10 mouse cellular contexts compared by ENCODE assay signal in the genomic region with DNA sequence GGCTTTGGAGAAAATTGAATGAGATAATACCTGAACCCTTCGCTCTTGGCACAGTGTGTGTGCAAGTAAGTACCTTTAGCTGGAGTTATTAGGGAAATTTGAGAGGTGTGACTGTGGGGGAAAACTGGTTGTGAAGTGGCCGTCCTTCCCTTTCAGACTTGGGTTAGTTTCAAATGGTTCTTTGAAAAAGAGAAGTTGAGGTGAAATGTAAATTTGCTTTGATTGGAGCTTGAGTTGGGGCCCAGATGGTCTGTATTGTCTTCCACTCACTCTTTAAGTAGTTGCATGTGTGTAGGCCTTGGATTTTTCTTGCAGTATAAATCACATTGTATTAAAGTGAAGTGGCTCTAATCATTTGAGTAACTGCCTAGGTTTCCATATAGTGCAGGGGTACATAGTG. TPM values are rescaled to one million over a fixed set of nuclear protein-coding genes. Genes with fewer than 3 reads are reported as not detected.
A peak's percentile ranks its signal among the peaks of the same experiment; 100 is the strongest.
DNase-seq lines count a peak whose midpoint lies in the region; ATAC-seq and TF ChIP-seq lines count a peak whose summit lies in the region.
"Had no signal": no experiment of that assay in that cellular context is flagged by ENCODE, and none has a peak within 500 bp of the region (broad histone marks: within the 10 kb centered on the region; RNA-seq: fewer than 3 reads in every experiment).

No protein-coding gene starts in this region.

- no peak for TF ChIP-seq CTCF in gastrocnemius, adult 2 months (IDR thresholded peaks at IDR 0.05)
- TF ChIP-seq CTCF in midbrain, postnatal 0 days (IDR thresholded peaks at IDR 0.05), result no peak

- H3K9ac ChIP-seq in midbrain, embryonic 16.5 days (ENCODE audit: low read depth, low read length), result no peak overlapping the region
- H3K9ac ChIP-seq in forebrain, embryonic 15.5 days (replicated peaks), result no peak overlapping the region
- H3K9ac ChIP-seq in midbrain, postnatal 0 days (replicated peaks; ENCODE audit: low read length, poor library complexity, severe bottlenecking), result no peak overlapping the region

- intact Hi-C loops in gastrocnemius, adult 2 months (cut with DNase I), result no loop called here

- no peaks in the 10 kb centered on the region for H3K27me3 ChIP-seq in midbrain, embryonic 10.5 days (ENCODE audit: low read depth, poor library complexity, severe bottlenecking)
- H3K27me3 ChIP-seq in midbrain, embryonic 16.5 days (ENCODE audit: control insufficient read depth, insufficient read depth, low read depth, low read length), result no peaks in the 10 kb centered on the region
- H3K27me3 ChIP-seq in forebrain, embryonic 15.5 days, result no peaks in the 10 kb centered on the region
- H3K27me3 ChIP-seq in midbrain, postnatal 0 days (ENCODE audit: insufficient read depth, low read length), result no peaks in the 10 kb centered on the region

- no peak overlapping the region; the same call in 1 of the 2 replicates for H3K4me2 ChIP-seq in midbrain, embryonic 16.5 days (ENCODE audit: low read length)
- 0 out of 2 replicates have a peak overlapping the region, but pooled peaks have one; percentile 69 for H3K4me2 ChIP-seq in forebrain, embryonic 15.5 days (replicated peaks)
- peak overlapping the region; percentile 24; the same call in 1 of the 2 replicates for H3K4me2 ChIP-seq in midbrain, postnatal 0 days (ENCODE audit: low read depth, low read length, poor library complexity, severe bottlenecking)

- peaks cover 41% of the 10 kb centered on the region for H3K36me3 ChIP-seq in midbrain, embryonic 10.5 days
- no peaks in the 10 kb centered on the region for H3K36me3 ChIP-seq in midbrain, embryonic 16.5 days (ENCODE audit: control insufficient read depth, insufficient read depth, low read length)
- H3K36me3 ChIP-seq in forebrain, embryonic 15.5 days, result no peaks in the 10 kb centered on the region
- H3K36me3 ChIP-seq in midbrain, postnatal 0 days (ENCODE audit: insufficient read depth, low read length), result no peaks in the 10 kb centered on the region

- no peaks in the 10 kb centered on the region for H3K9me3 ChIP-seq in midbrain, embryonic 10.5 days (replicated peaks)
- H3K9me3 ChIP-seq in midbrain, embryonic 16.5 days (replicated peaks; ENCODE audit: control insufficient read depth, low read length, poor library complexity, severe bottlenecking), result no peaks in the 10 kb centered on the region
- H3K9me3 ChIP-seq in forebrain, embryonic 15.5 days, result no peaks in the 10 kb centered on the region
- no peaks in the 10 kb centered on the region for H3K9me3 ChIP-seq in midbrain, postnatal 0 days (ENCODE audit: low read length)

- no peak for DNase-seq in gastrocnemius, adult 2 months
- no peak for DNase-seq in gastrocnemius, postnatal 4 days (ENCODE audit: low spot score in 2 of 2)
- no peak for DNase-seq in midbrain, embryonic 10.5 days (ENCODE audit: low spot score)
- no peak for DNase-seq in midbrain, postnatal 0 days (ENCODE audit: low spot score)
- no peak for DNase-seq in layer of hippocampus, adult 9-11 months
- no peak for DNase-seq in right cerebral cortex, postnatal 4 days
- DNase-seq: gastrocnemius, postnatal 36 days; kidney, postnatal 25 days had no signal

- no peak for ATAC-seq in midbrain, embryonic 16.5 days
- no peak for ATAC-seq in forebrain, embryonic 15.5 days (replicated peaks)
- no peak for ATAC-seq in midbrain, postnatal 0 days (ENCODE audit: low FRiP score)

- whole genome bisulfite sequencing in midbrain, embryonic 10.5 days, result 83% methylated on average over 2 of the region's 2 CpGs
- WGBS in midbrain, embryonic 16.5 days, result 79% methylated on average over 2 of the region's 2 CpGs
- WGBS in forebrain, embryonic 15.5 days, result 64% methylated on average over 2 of the region's 2 CpGs
- WGBS in midbrain, postnatal 0 days, result 86% methylated on average over 2 of the region's 2 CpGs

- peak overlapping the region; percentile 4; the same call in 1 of the 2 replicates for H3K27ac ChIP-seq in gastrocnemius, adult 2 months
- H3K27ac ChIP-seq in midbrain, embryonic 10.5 days (replicated peaks), result no peak overlapping the region
- H3K27ac ChIP-seq in midbrain, embryonic 16.5 days (ENCODE audit: low read length), result no peak overlapping the region
- no peak overlapping the region for H3K27ac ChIP-seq in forebrain, embryonic 15.5 days (replicated peaks)
- no peak overlapping the region for H3K27ac ChIP-seq in midbrain, postnatal 0 days (ENCODE audit: low read depth, low read length)

- H3K4me1 ChIP-seq in midbrain, embryonic 10.5 days, result peaks cover 32% of the 10 kb centered on the region
- peaks cover 37% of the 10 kb centered on the region for H3K4me1 ChIP-seq in midbrain, embryonic 16.5 days (ENCODE audit: control insufficient read depth, insufficient read depth, low read length)
- peaks cover 30% of the 10 kb centered on the region for H3K4me1 ChIP-seq in forebrain, embryonic 15.5 days
- peaks cover 16% of the 10 kb centered on the region for H3K4me1 ChIP-seq in midbrain, postnatal 0 days (ENCODE audit: insufficient read depth, low read length)

- H3K4me3 ChIP-seq in gastrocnemius, adult 2 months, result peak overlapping the region; percentile 93
- H3K4me3 ChIP-seq in midbrain, embryonic 10.5 days, result peak overlapping the region; percentile 78; the same call in 1 of the 2 replicates
- no peak overlapping the region for H3K4me3 ChIP-seq in midbrain, embryonic 16.5 days (ENCODE audit: low read depth, low read length)
- H3K4me3 ChIP-seq in forebrain, embryonic 15.5 days, result no peak overlapping the region
- no peak overlapping the region for H3K4me3 ChIP-seq in midbrain, postnatal 0 days (ENCODE audit: low read depth, low read length)

RNA-seq across cellular contexts. Expression of a gene that starts 2.7 kb away (rescaled TPM):
- total RNA-seq in gastrocnemius, adult 2 months (2021), result 10 to 100 TPM; 32.9 to 35.4 TPM
- 10 to 100 TPM; 61.7 to 62.3 TPM for total RNA-seq in gastrocnemius, postnatal 4 days (2021)
- polyA plus RNA-seq in midbrain, embryonic 10.5 days (2016; fragmentation: Nextera tagmentation; extraction: Ambion mirVana), result 31.5 and 34.0 TPM in 2 replicates
- polyA plus RNA-seq in midbrain, embryonic 16.5 days (2015; fragmentation: Nextera tagmentation; extraction: Ambion mirVana), result 32.6 and 39.6 TPM in 2 replicates
- 36.2 and 36.7 TPM in 2 replicates for polyA plus RNA-seq in forebrain, embryonic 15.5 days (2015; fragmentation: Nextera tagmentation; extraction: Ambion mirVana)
- 69.3 and 77.3 TPM in 2 replicates for total RNA-seq in midbrain, postnatal 0 days (2014; rRNA removed)
- 22.0 and 24.9 TPM in 2 replicates for polyA plus RNA-seq in midbrain, postnatal 0 days (2015; fragmentation: Nextera tagmentation; extraction: Ambion mirVana)

RNA-seq across cellular contexts. Expression of a gene that starts 58.4 kb away (rescaled TPM):
- under 1 TPM in 1 of 2 experiments, not detected in 1; 0.08 TPM for total RNA-seq in gastrocnemius, adult 2 months (2021)
- total RNA-seq in gastrocnemius, postnatal 4 days (2021), result under 1 TPM; 0.29 to 0.52 TPM
- polyA plus RNA-seq in midbrain, embryonic 10.5 days (2016; fragmentation: Nextera tagmentation; extraction: Ambion mirVana), result 1.1 and 1.3 TPM in 2 replicates
- 4.7 and 5.4 TPM in 2 replicates for polyA plus RNA-seq in midbrain, embryonic 16.5 days (2015; fragmentation: Nextera tagmentation; extraction: Ambion mirVana)
- polyA plus RNA-seq in forebrain, embryonic 15.5 days (2015; fragmentation: Nextera tagmentation; extraction: Ambion mirVana), result 2.7 and 4.1 TPM in 2 replicates
- 3.7 and 4.2 TPM in 2 replicates for total RNA-seq in midbrain, postnatal 0 days (2014; rRNA removed)
- polyA plus RNA-seq in midbrain, postnatal 0 days (2015; fragmentation: Nextera tagmentation; extraction: Ambion mirVana), result 4.1 and 5.6 TPM in 2 replicates

RNA-seq across cellular contexts. Expression of a gene that starts 58.6 kb away (rescaled TPM):
- total RNA-seq in gastrocnemius, adult 2 months (2021), result 1 to 10 TPM; 7.2 to 8.6 TPM
- total RNA-seq in gastrocnemius, postnatal 4 days (2021), result 10 to 100 TPM; 11.7 to 12.6 TPM
- polyA plus RNA-seq in midbrain, embryonic 10.5 days (2016; fragmentation: Nextera tagmentation; extraction: Ambion mirVana), result 9.1 and 10.8 TPM in 2 replicates
- 29.1 and 32.2 TPM in 2 replicates for polyA plus RNA-seq in midbrain, embryonic 16.5 days (2015; fragmentation: Nextera tagmentation; extraction: Ambion mirVana)
- polyA plus RNA-seq in forebrain, embryonic 15.5 days (2015; fragmentation: Nextera tagmentation; extraction: Ambion mirVana), result 14.0 and 14.2 TPM in 2 replicates
- total RNA-seq in midbrain, postnatal 0 days (2014; rRNA removed), result 39.7 and 40.1 TPM in 2 replicates
- polyA plus RNA-seq in midbrain, postnatal 0 days (2015; fragmentation: Nextera tagmentation; extraction: Ambion mirVana), result 25.9 and 27.4 TPM in 2 replicates

Comparison
In these comparisons a context has a peak if more than half of its experiments do, and no peak if none do; other contexts are left out.
1. H3K4me3 ChIP-seq: peak in gastrocnemius, adult 2 months (single experiment) and midbrain, embryonic 10.5 days (single experiment); none in midbrain, embryonic 16.5 days (single experiment), forebrain, embryonic 15.5 days (single experiment) and midbrain, postnatal 0 days (single experiment).